ENCODE assay signal across 12 mouse cellular contexts in the genomic region with DNA sequence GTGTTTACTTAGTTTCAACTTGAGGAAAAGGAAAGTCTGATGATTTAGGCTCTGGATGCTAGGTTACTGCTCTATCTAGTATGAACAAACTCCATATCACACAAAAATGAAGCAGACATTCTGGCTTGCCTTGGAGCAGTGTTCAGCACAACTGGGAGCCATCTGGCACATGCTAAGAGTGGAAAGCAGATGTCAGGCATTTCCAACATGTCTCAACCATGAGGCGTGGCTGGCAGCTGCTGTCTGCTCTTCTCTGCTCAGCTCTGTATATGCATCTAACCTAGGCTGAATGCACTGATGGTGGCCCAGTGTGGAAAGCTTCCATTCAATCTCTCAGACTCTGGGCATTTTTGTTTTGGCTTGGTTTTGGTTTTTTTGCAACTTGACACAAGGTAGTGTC.
DNase-seq lines count a peak whose midpoint lies in the region; ATAC-seq lines count a peak whose summit lies in the region.
"Had no signal": no experiment of that assay in that cellular context is flagged by ENCODE, and none has a peak within 500 bp of the region (broad histone marks: within the 10 kb centered on the region; RNA-seq: fewer than 3 reads in every experiment).

No protein-coding gene starts in this region.

- H3K4me3 ChIP-seq in heart, embryonic 11.5 days (ENCODE audit: low read depth, low read length), result no peak overlapping the region
- H3K4me3 ChIP-seq in neural tube, embryonic 13.5 days, result no peak overlapping the region
- H3K4me3 ChIP-seq: intestine, embryonic 15.5 days; liver, embryonic 15.5 days had no signal

- no peak overlapping the region for H3K9ac ChIP-seq in heart, embryonic 11.5 days (ENCODE audit: low read depth, low read length)
- no peak overlapping the region for H3K9ac ChIP-seq in neural tube, embryonic 13.5 days
- H3K9ac ChIP-seq: intestine, embryonic 15.5 days; liver, embryonic 15.5 days had no signal

- DNase-seq in heart, postnatal 14 days, result peak; percentile 16 to 22
- DNase-seq in neural tube, embryonic 10.5 days (ENCODE audit: extremely low spot score, low spot score), result no peak
- DNase-seq in layer of hippocampus, adult 9-11 months, result peak; percentile 48
- peak; percentile 5 for DNase-seq in right cerebral cortex, postnatal 4 days
- DNase-seq in urinary bladder, adult 18-20 months (ENCODE audit: low spot score in 2 of 2), result no peak
- DNase-seq in kidney, postnatal 14 days, result no peak
- DNase-seq: cerebellum, postnatal 36 days had no signal

- H3K4me1 ChIP-seq in heart, embryonic 11.5 days (ENCODE audit: control insufficient read depth, insufficient read depth, low read length), result no peaks in the 10 kb centered on the region
- no peaks in the 10 kb centered on the region for H3K4me1 ChIP-seq in neural tube, embryonic 13.5 days (replicated peaks)
- H3K4me1 ChIP-seq: intestine, embryonic 15.5 days; liver, embryonic 15.5 days had no signal

- intact Hi-C loops in heart, postnatal 14 days (cut with DNase I), result no loop called here

- no peaks in the 10 kb centered on the region for H3K9me3 ChIP-seq in heart, embryonic 11.5 days (replicated peaks; ENCODE audit: control insufficient read depth, low read length)
- H3K9me3 ChIP-seq in neural tube, embryonic 13.5 days, result no peaks in the 10 kb centered on the region
- H3K9me3 ChIP-seq: intestine, embryonic 15.5 days; liver, embryonic 15.5 days had no signal

- H3K27ac ChIP-seq in heart, embryonic 11.5 days (ENCODE audit: low read depth, low read length), result no peak overlapping the region
- H3K27ac ChIP-seq in neural tube, embryonic 13.5 days (replicated peaks), result no peak overlapping the region
- H3K27ac ChIP-seq: intestine, embryonic 15.5 days; liver, embryonic 15.5 days had no signal

- H3K27me3 ChIP-seq in heart, embryonic 11.5 days (ENCODE audit: control insufficient read depth, insufficient read depth, low read length), result no peaks in the 10 kb centered on the region
- H3K27me3 ChIP-seq in neural tube, embryonic 13.5 days, result no peaks in the 10 kb centered on the region
- H3K27me3 ChIP-seq: CH12.LX; intestine, embryonic 15.5 days; liver, embryonic 15.5 days had no signal

- no peak overlapping the region for H3K4me2 ChIP-seq in heart, embryonic 11.5 days
- H3K4me2 ChIP-seq in neural tube, embryonic 13.5 days, result no peak overlapping the region
- H3K4me2 ChIP-seq: intestine, embryonic 15.5 days; liver, embryonic 15.5 days had no signal

- WGBS in heart, embryonic 11.5 days (ENCODE audit: insufficient replicate concordance), result 86% methylated on average over 1 of the region's 1 CpGs
- 50% methylated on average over 1 of the region's 1 CpGs for WGBS in neural tube, embryonic 13.5 days

- no peaks in the 10 kb centered on the region for H3K36me3 ChIP-seq in heart, embryonic 11.5 days (ENCODE audit: control insufficient read depth, insufficient read depth, low read length)
- H3K36me3 ChIP-seq in neural tube, embryonic 13.5 days, result no peaks in the 10 kb centered on the region
- H3K36me3 ChIP-seq: intestine, embryonic 15.5 days; liver, embryonic 15.5 days had no signal

- ATAC-seq in heart, embryonic 11.5 days (replicated peaks; ENCODE audit: insufficient number of reproducible peaks, low FRiP score, low TSS enrichment), result no peak
- ATAC-seq in neural tube, embryonic 13.5 days (ENCODE audit: low read depth), result peak; percentile 47; the same call in 1 of the 2 replicates
- ATAC-seq: intestine, embryonic 15.5 days had no signal

Comparison
In these comparisons a context has a peak if more than half of its experiments do, and no peak if none do; other contexts are left out.
1. DNase-seq: peak in heart, postnatal 14 days (2 of 2), layer of hippocampus, adult 9-11 months (single experiment) and right cerebral cortex, postnatal 4 days (single experiment); none in neural tube, embryonic 10.5 days (single experiment), urinary bladder, adult 18-20 months (0 of 2) and kidney, postnatal 14 days (single experiment).